Mouse (Mus musculus) urinary bladder, adult 18-20 months (tissue): ENCODE data around the gene Klhdc2.

Source experiments
- DNase-seq, 2 experiments: peaks; one replicate each; pipeline ENCODE4 v3.0.0; 2022; ENCODE audit warnings: low spot score in 2 of 2, mixed read lengths in 2 of 2

The Klhdc2 gene

GRCm38 (mm10) chr12:69296511-69297410 lies at the start of gene Klhdc2:
Klhdc2 (plus strand) TSS chr12:69296681.
- peak; percentile 71 to 76 for DNase-seq

GRCm38 (mm10) chr12:69249766-69250165 lies 46.7 kb upstream of the Klhdc2 start:
- DNase-seq, result no peak

- DNase-seq, result no peak
Observed at GRCm38 (mm10) chr12:69250756-69251155, 45.7 kb upstream of the Klhdc2 start.

DNA sequence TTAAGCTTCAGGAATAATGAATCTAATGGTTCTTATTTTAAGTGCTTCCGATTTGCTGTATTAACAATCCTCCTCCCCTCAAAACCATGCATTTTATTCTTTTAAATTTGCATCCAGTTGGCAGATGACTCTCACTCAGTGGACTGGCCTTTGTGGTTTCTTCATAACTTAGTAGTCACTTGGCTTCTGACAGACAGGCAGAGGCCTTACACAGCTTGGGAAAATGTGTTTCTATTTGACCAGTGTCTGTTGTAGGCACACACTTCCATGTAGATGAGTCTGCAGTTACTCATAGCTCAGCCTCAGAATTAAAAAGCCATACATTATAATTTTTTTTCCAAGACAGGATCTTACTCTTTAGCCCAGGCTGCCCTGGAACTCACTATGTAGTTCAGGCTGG lies 42.7 kb upstream of the Klhdc2 start:
- DNase-seq, result no peak

GRCm38 (mm10) chr12:69257836-69258235 lies 38.6 kb upstream of the Klhdc2 start:
- DNase-seq, result no peak

- no peak for DNase-seq
Observed at GRCm38 (mm10) chr12:69262251-69262650, 34.2 kb upstream of the Klhdc2 start.

DNA sequence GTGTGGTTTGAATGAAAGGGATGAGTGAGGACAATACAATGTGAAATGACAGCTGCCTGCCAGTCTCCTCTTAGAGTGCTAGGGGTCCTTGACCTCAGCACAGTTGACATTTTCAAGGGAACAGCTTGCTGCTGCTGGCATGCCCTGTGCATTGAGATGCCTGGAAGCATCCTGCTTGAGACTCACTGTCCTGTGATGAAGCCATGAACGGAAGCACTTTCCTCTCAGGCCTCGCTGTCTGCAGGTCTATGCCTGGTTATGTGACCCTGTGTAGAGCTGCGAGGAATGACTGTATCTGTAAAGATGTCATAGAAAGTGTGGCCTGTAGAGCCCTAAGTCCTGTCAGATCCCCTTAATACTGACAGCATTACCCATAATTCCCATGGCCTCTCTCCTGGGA lies 31.4 kb upstream of the Klhdc2 start:
- DNase-seq, result no peak

DNA sequence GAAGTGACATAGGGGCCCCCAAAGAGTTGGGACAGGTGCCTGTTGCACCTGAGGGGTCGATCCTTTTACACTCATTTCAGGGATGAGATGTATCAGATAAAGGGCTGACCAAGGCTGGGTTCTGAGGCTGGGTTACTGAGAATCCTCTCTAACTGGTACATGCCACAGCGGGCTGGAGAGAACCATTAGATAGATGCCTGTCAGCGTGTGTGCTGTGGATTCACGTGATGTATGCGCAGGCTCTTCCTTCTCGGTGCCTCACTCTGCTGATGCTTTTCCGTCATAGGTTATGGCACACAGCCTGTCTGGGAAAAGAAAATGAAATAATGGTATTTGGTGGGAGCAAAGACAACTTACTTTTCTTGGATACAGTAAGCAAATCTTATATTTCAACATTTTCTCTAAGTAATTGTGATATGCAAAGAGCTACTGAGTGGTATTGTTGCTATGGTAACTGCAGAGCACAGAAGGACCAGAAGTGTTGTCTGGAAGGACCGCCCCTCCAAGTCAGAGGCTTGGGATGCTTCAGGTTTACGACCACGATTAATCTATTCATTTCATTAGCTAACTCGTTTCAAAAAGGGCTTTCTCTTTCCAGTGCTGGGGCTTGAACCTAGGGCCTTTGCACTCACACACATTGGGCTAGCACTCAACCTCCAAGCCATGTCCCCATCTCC lies 28.4 kb upstream of the Klhdc2 start:
- DNase-seq, result no peak

GRCm38 (mm10) chr12:69268956-69269355 lies 27.5 kb upstream of the Klhdc2 start:
- no peak for DNase-seq

- DNase-seq, result no peak
Observed at GRCm38 (mm10) chr12:69279931-69280469, 16.5 kb upstream of the Klhdc2 start.

- no peak for DNase-seq
Observed at GRCm38 (mm10) chr12:69280915-69281314, 15.6 kb upstream of the Klhdc2 start.

GRCm38 (mm10) chr12:69283146-69283545 lies 13.3 kb upstream of the Klhdc2 start:
- no peak for DNase-seq

GRCm38 (mm10) chr12:69287535-69287934 lies 8.9 kb upstream of the Klhdc2 start:
- no peak for DNase-seq

DNA sequence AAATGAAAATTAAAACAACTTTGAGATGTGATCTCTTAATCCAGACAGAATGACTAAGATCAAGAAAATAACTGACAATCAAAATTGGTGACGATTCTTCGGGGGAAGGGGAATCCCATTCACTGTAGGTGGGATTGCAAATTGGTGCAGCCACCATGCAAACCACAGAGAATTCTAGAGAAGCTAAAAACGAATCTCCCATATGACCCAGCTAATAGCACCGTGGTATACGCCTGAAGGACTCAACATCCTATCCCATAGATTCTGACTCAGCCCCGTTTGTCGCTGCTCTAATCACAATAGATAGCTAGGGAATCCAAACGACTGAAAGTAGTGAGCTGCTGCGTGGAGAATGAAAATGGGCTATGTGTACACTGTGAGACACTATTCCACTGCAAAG lies 7.8 kb upstream of the Klhdc2 start:
- DNase-seq, result no peak

DNA sequence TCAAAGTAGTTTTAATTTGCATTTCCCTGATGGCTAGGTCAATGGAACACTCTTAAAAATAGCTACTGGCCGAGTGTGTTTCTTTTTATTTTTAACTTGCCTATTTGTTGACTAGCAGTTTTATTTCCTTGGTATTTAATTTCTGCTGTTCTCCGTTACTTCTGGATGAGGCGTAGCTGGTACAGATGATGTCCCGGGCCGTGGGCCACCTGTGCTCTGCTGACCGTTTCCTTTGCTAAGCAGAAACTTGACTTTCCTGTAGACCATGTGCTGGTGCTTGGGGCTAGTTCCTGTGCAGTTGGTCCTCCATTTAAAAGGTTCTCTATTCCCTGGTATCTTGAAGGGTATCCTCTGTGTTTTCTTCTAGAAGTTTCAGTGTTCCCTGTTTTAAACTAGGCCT lies 4.1 kb upstream of the Klhdc2 start:
- no peak for DNase-seq

GRCm38 (mm10) chr12:69293815-69294214 lies 2.7 kb upstream of the Klhdc2 start:
- no peak for DNase-seq

GRCm38 (mm10) chr12:69294936-69295335 lies 1.5 kb upstream of the Klhdc2 start:
- no peak for DNase-seq

DNA sequence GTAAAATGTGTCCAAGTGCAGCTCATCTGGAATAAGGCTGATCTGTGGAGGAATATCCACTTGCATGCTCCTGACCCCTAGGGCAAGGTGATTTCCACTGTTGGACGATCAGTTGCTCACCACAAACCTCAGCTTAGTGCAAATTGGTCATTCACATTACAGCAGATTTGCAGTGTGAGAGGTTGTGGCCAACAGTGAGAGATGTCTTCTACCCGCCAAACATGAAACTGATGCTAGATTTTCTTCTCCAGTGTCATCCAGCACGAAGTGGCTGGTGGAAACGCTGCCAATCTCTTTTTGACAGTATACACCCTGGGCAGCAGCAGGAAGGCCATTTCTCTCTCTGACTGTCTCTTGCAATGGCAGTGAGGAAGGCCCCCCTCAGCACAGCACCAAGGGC lies 830 bp upstream of the Klhdc2 start:
- no peak for DNase-seq

GRCm38 (mm10) chr12:69297411-69298150 lies 1.1 kb downstream of the Klhdc2 start:
- no peak for DNase-seq

GRCm38 (mm10) chr12:69298281-69298680 lies 1.8 kb downstream of the Klhdc2 start:
- no peak for DNase-seq

- peak; percentile 33 to 57 for DNase-seq
Observed at GRCm38 (mm10) chr12:69299231-69299630, 2.8 kb downstream of the Klhdc2 start.

- no peak for DNase-seq
Observed at GRCm38 (mm10) chr12:69299831-69300230, 3.4 kb downstream of the Klhdc2 start.
